Mouse (Mus musculus) intestine, embryonic 14.5 days (tissue): ENCODE results near the gene Cep63. TPM values are rescaled to one million over a fixed set of nuclear protein-coding genes. Genes with fewer than 3 reads are reported as not detected.

Experiments used
- ATAC-seq: fragments of 200-750 bp; cut with Nextera tagmentation; replicated peaks from 2 replicates; pipeline ENCODE4 v1.8.0; 2017; ENCODE audit warnings: low read depth, moderate number of reproducible peaks, moderate TSS enrichment, moderate library complexity; ENCODE audit not compliant: low FRiP score, low TSS enrichment
- DNase-seq: peaks from one replicate; pipeline ENCODE4 v3.0.0-alpha.2; 2018; ENCODE audit warnings: low spot score
- H3K27ac ChIP-seq: fragments of 300-500 bp; sonication (generic); 2 replicates; pipeline ENCODE4 v1.5.1; 2014; ENCODE audit warnings: low read depth, mild to moderate bottlenecking, control low read depth
- H3K27me3 ChIP-seq: fragments of 300-500 bp; sonication (generic); replicated peaks from 2 replicates; pipeline ENCODE4 v1.6.1; 2014; ENCODE audit warnings: low read length, control low read depth; ENCODE audit not compliant: control insufficient read depth, insufficient read depth
- H3K36me3 ChIP-seq: fragments of 300-500 bp; sonication (generic); 2 replicates; pipeline ENCODE4 v1.6.1; 2014; ENCODE audit warnings: low read length, control low read depth; ENCODE audit not compliant: control insufficient read depth, insufficient read depth
- H3K4me1 ChIP-seq: fragments of 300-500 bp; sonication (generic); replicated peaks from 2 replicates; pipeline ENCODE4 v1.6.1; 2014; ENCODE audit warnings: low read length, control low read depth, mixed read lengths; ENCODE audit not compliant: control insufficient read depth, insufficient read depth
- H3K4me2 ChIP-seq: fragments of 300-500 bp; sonication (generic); 2 replicates; pipeline ENCODE4 v1.6.1; 2014; ENCODE audit warnings: low read length
- H3K4me3 ChIP-seq: fragments of 300-500 bp; sonication (generic); 2 replicates; pipeline ENCODE4 v1.5.1; 2014; ENCODE audit warnings: low read depth, low read length, control low read depth, mixed read lengths
- H3K9ac ChIP-seq: fragments of 300-500 bp; sonication (generic); 2 replicates; pipeline ENCODE4 v1.6.1; 2014; ENCODE audit warnings: mild to moderate bottlenecking, low read length
- H3K9me3 ChIP-seq: fragments of 300-500 bp; sonication (generic); 2 replicates; pipeline ENCODE4 v1.6.1; 2016; ENCODE audit warnings: low read length, control low read depth; ENCODE audit not compliant: control insufficient read depth
- WGBS: fragments of 180-500 bp; shearing (Covaris S2); extraction: QIAGEN DNeasy Blood & Tissue Kit; methylation state at CpG from one replicate; pipeline ENCODE4 v1.1.7; 2014; 5-methylcytosine and 5-hydroxymethylcytosine counted together
- polyA plus RNA-seq: library from polyadenylated mRNA; unstranded; fragments of >200 nt; fragmentation: Nextera tagmentation; extraction: Ambion mirVana; gene quantifications from 2 replicates; pipeline ENCODE4 v1.2.1, GENCODE M21; 2014

Gene Cep63
- polyA plus RNA-seq, 1 experiment from 2014 or later = 46.2 TPM

DNA sequence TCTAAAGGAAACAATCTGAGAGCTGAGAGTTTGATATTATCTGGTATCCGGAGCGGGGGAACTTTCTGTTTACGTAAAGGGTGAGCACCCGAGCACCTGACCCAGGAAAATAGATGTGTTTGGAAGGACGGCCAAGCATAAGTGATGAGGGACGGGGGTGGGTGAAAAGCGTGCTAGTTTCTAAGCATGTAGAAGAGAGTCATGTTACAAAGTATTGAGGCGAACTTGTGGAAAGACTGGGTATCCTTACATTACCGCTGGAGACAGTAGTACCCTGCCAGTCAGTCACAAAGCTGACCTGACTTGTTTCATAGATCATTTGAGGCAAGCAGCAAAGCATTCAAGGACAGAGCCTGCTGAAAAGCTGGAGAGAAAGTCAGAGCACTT is 498 bp upstream of the Cep63 start:
- WGBS = under 1% methylated on average over 9 of the region's 9 CpGs
- no peak for ATAC-seq
- DNase-seq = no peak
- Histone ChIP-seq H3K9ac (peak overlapping the region; percentile 95), H3K27me3 (no peaks in the 10 kb centered on the region), H3K4me1 (peaks cover 14% of the 10 kb centered on the region; the same call in 1 of the 2 replicates), H3K9me3 (no peaks in the 10 kb centered on the region), H3K27ac (peak overlapping the region; percentile 94), H3K36me3 (0 out of 2 replicates have a peak, but pooled peaks cover 7% of the 10 kb centered on the region), H3K4me2 (peak overlapping the region; percentile 81), H3K4me3 (peak overlapping the region; percentile 71)

DNA sequence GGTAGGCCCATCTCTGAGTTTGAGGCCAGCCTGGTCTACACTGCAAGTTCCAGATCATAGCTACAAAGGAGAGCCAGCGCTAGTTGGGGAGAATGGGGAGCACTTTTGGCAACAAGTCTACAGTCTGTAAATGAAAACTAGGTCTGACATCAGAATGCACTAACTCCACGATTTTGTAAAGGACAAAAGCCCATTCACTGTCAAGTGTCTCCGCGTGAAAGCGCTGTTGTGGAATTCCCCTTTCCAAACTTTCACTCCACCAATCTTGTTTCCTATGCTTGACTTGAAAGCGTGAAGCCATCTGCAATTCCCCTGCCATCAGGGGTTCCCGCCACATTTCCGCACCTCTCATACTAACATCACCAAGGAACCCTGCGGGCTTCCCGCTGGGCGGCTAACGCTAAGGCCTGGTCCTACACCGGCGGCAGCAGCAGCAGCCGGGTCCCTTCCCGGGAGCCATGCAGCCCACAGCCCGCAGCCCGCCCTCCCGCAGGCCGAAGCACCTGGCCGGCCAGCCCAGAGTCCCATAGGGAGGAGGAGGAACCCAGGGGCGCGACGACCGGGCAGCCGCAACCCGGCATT is 842 bp downstream of the Cep63 start:
- Histone ChIP-seq H3K4me2 (peak overlapping the region; percentile 81), H3K36me3 (no peaks in the 10 kb centered on the region), H3K27me3 (no peaks in the 10 kb centered on the region), H3K27ac (peak overlapping the region; percentile 94), H3K9ac (peak overlapping the region; percentile 95), H3K4me3 (peak overlapping the region; percentile 71), H3K4me1 (peaks cover 12% of the 10 kb centered on the region; the same call in 1 of the 2 replicates), H3K9me3 (no peaks in the 10 kb centered on the region)
- DNase-seq (no peak), ATAC-seq (peak; percentile 68; the same call in 1 of the 2 replicates)
- under 1% methylated on average over 27 of the region's 27 CpGs for WGBS

DNA sequence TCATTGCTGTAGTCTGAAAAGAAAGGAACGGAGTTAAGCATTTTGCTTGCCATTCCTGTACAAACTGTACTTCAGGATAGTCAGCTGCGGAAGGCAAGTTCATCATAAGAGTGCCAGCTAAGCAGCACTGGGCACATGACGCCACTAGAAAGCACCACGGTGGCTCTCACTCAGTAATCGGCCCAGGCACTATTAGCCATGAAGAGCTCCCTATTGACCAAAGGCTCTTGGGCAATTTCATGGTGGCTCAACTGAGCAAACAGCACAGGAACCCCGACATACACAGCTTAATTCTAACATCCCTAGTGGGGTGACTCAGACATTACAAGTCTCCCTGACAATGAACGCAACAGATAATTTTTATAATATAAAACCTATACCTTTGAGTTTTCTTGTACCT is 2.8 kb downstream of the Cep63 start:
- no peak overlapping the region for H3K4me2 ChIP-seq
- no peak overlapping the region for H3K9ac ChIP-seq
- 91% methylated on average over 7 of the region's 7 CpGs for WGBS
- H3K36me3 ChIP-seq = peaks cover 4% of the 10 kb centered on the region; the same call in 1 of the 2 replicates
- H3K27ac ChIP-seq = no peak overlapping the region
- ATAC-seq (no peak), DNase-seq (no peak)
- H3K27me3 ChIP-seq = no peaks in the 10 kb centered on the region
- no peaks in the 10 kb centered on the region for H3K9me3 ChIP-seq
- H3K4me1 ChIP-seq = peaks cover 12% of the 10 kb centered on the region; the same call in 1 of the 2 replicates
- H3K4me3 ChIP-seq = no peak overlapping the region

DNA sequence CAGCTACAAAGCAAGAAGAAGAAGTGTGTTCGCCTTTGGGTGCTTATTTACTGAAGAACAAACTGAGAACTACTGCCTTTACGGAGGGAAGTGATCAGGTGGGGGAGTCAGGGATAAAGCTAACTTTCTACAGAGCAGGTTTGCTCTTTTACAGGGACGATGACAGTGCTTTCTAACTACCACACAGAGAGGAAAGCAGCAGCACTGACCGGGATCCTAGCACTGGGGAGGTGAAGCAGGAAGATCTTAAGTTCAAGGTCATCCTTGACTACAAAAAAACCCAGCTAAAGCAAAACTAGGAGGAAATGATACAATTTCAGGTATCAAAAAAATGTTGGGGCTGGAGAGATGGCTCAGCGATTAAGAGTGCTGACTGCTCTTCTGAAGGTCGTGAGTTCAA is 3.5 kb downstream of the Cep63 start:
- Histone ChIP-seq H3K27ac (no peak overlapping the region), H3K4me1 (peaks cover 12% of the 10 kb centered on the region; the same call in 1 of the 2 replicates), H3K4me2 (no peak overlapping the region), H3K36me3 (peaks cover 6% of the 10 kb centered on the region; the same call in 1 of the 2 replicates), H3K27me3 (no peaks in the 10 kb centered on the region), H3K9me3 (no peaks in the 10 kb centered on the region), H3K9ac (no peak overlapping the region), H3K4me3 (no peak overlapping the region)
- no peak for ATAC-seq
- WGBS = 84% methylated on average over 6 of the region's 6 CpGs
- no peak for DNase-seq

DNA sequence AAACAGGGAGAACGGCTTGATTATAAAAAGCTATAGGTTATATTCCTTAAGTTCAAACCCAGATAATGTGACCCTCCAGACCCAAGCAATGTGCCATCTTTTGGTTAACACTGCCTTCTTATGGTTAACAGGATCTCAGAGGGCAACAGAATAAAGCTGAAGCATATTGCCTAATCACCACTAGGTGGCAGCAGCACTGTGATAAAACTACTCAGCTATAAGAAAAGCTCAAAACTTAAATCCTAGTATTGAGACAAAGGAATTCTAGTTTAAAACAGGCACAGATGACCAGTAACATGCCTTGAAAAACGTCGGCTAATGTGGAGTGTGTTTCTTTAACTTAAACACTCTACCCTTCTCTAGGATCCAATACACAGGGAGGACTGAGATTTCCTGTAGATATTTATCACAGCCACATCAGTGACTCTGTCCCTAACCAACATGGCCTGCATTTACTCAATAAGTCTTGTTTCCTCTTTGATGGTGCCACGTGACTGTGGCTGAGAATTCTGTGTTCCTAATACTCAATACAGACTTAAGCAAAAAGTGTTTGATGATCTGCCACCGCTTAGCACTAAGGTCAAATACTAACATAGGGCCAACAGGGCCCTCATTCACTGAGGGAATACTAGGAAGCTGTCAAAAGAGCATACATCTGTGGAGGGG is 4.0 kb downstream of the Cep63 start:
- H3K27ac ChIP-seq = no peak overlapping the region
- ATAC-seq (no peak), DNase-seq (no peak)
- peaks cover 7% of the 10 kb centered on the region; the same call in 1 of the 2 replicates for H3K4me1 ChIP-seq
- H3K4me3 ChIP-seq = no peak overlapping the region
- no peak overlapping the region for H3K4me2 ChIP-seq
- 31% methylated on average over 5 of the region's 5 CpGs for WGBS
- peaks cover 6% of the 10 kb centered on the region; the same call in 1 of the 2 replicates for H3K36me3 ChIP-seq
- no peak overlapping the region for H3K9ac ChIP-seq
- H3K9me3 ChIP-seq = no peaks in the 10 kb centered on the region
- H3K27me3 ChIP-seq = no peaks in the 10 kb centered on the region

DNA sequence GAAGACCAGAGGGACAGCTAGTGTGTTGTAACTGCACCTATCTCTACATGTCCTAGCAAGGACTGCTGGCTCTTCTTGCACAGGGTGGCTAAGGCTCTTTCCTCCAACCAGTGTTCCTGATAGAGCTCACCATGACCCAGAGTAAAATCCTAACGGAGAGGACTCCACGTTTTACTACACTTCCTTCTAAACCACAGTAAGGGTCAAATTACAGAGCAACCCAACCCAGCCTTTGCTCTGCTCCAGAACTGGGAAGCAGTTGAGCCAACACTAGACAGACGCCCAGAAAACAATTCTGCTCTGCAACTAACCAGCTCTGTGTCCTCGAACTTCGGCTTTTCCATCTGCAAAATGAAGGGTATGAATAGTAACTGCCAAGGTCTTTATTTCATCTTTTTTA is 4.9 kb downstream of the Cep63 start:
- peaks cover 6% of the 10 kb centered on the region; the same call in 1 of the 2 replicates for H3K36me3 ChIP-seq
- 39% methylated on average over 5 of the region's 5 CpGs for WGBS
- H3K4me2 ChIP-seq = no peak overlapping the region
- ATAC-seq (no peak), DNase-seq (no peak)
- H3K4me3 ChIP-seq = no peak overlapping the region
- H3K27me3 ChIP-seq = no peaks in the 10 kb centered on the region
- H3K27ac ChIP-seq = no peak overlapping the region
- no peaks in the 10 kb centered on the region for H3K9me3 ChIP-seq
- 0 out of 2 replicates have a peak, but pooled peaks cover 3% of the 10 kb centered on the region for H3K4me1 ChIP-seq
- H3K9ac ChIP-seq = no peak overlapping the region

DNA sequence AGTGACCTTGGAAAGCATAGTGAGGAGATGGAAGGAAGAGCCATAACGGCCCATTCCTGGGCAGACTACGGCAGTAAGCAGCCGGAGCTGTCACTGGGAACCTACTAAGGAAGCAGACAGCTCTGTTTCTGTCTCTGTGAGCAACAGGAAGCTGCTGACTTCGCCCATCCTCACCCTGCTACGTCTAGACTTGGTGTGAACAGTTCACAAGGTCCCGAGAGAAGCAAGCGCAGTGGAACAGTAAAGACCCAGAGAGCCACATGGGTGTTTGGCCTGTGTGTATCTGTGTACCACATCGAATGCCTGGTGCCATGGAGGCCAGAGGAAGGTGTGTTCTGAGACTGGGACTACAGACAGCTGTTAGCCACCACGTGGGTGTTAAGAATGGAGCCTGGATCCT is 10.1 kb downstream of the Cep63 start:
- ATAC-seq (no peak), DNase-seq (no peak)
- H3K36me3 ChIP-seq = peaks cover 40% of the 10 kb centered on the region
- no peak overlapping the region for H3K9ac ChIP-seq
- no peaks in the 10 kb centered on the region for H3K4me1 ChIP-seq
- H3K9me3 ChIP-seq = no peaks in the 10 kb centered on the region
- H3K27me3 ChIP-seq = no peaks in the 10 kb centered on the region
- WGBS = 78% methylated on average over 9 of the region's 9 CpGs
- H3K4me3 ChIP-seq = no peak overlapping the region
- no peak overlapping the region for H3K4me2 ChIP-seq
- no peak overlapping the region for H3K27ac ChIP-seq

DNA sequence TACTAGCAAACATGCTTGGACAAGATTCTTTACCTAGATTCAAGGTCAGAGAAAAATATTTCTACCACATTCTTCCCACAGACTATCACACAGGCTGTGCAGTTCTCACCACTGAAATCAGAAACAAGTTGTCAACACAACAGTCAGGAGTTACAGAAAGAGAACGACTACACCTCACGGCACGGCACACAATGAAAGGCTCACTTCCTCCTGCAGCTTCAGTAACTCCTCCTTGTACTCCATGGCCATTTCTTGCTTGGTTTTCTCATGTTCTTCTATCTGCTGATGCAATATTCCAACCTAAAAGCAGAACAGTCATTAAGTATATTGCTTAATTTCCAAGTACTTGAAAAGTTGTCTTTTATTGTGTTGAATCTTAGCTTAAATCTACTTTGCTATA is 11.3 kb downstream of the Cep63 start:
- H3K36me3 ChIP-seq = peaks cover 47% of the 10 kb centered on the region
- DNase-seq = no peak
- no peak overlapping the region for H3K9ac ChIP-seq
- no peaks in the 10 kb centered on the region for H3K9me3 ChIP-seq
- no peak overlapping the region for H3K4me2 ChIP-seq
- no peak overlapping the region for H3K27ac ChIP-seq
- H3K4me1 ChIP-seq = no peaks in the 10 kb centered on the region
- WGBS = 88% methylated on average over 3 of the region's 3 CpGs
- no peak overlapping the region for H3K4me3 ChIP-seq
- H3K27me3 ChIP-seq = no peaks in the 10 kb centered on the region
- ATAC-seq = no peak

DNA sequence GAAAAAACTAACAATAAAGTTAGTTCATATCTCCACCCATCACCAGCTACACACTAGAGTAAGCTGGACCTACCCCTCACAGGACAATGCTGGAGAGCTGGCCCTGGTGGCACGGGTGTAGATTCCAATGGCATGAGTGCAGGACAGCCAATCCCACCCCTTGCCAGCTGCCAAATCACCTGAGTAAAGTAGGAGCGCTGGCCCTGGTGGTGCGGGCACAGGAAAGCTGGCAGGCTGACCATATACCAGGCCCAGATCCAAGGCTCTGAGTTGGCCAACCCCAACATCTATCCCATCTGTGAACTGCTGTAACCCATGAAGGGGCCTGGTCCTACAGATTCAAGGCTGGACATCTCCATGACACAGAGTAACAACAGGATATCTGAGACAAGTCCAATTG is 17.1 kb downstream of the Cep63 start:
- Histone ChIP-seq H3K9ac (no peak overlapping the region), H3K4me1 (no peaks in the 10 kb centered on the region), H3K27me3 (no peaks in the 10 kb centered on the region), H3K4me2 (no peak overlapping the region), H3K4me3 (no peak overlapping the region), H3K9me3 (no peaks in the 10 kb centered on the region), H3K36me3 (peaks cover 48% of the 10 kb centered on the region), H3K27ac (no peak overlapping the region)
- ATAC-seq (no peak), DNase-seq (no peak)
- WGBS = 95% methylated on average over 3 of the region's 3 CpGs
